Mouse (Mus musculus) forebrain, embryonic 10.5 days (tissue): Measurements from ENCODE around the gene Paqr6. TPM values are rescaled to one million over a fixed set of nuclear protein-coding genes. Genes with fewer than 3 reads are reported as not detected.
"Not testable (repeated sequence)": the region's sequence is repeated elsewhere in the genome, so short reads cannot be mapped to it uniquely, and the experiment has no call there.

ENCODE experiments used
- DNase-seq: peaks from one replicate; pipeline ENCODE4 v3.0.0-alpha.2; 2017; ENCODE audit warnings: low spot score; ENCODE audit errors: extremely low spot score
- H3K27ac ChIP-seq: fragments of 300-500 bp; sonication (generic); 2 replicates; pipeline ENCODE4 v1.5.1; 2016; ENCODE audit warnings: mild to moderate bottlenecking
- H3K27me3 ChIP-seq: fragments of 300-500 bp; sonication (generic); 2 replicates; pipeline ENCODE4 v1.6.1; 2016; ENCODE audit warnings: mild to moderate bottlenecking; ENCODE audit not compliant: poor library complexity, severe bottlenecking
- H3K36me3 ChIP-seq: fragments of 300-500 bp; sonication (generic); replicated peaks from 2 replicates; pipeline ENCODE4 v1.6.1; 2016; ENCODE audit warnings: mild to moderate bottlenecking, moderate library complexity
- H3K4me1 ChIP-seq: fragments of 300-500 bp; sonication (generic); 2 replicates; pipeline ENCODE4 v1.6.1; 2016
- H3K4me3 ChIP-seq: fragments of 300-500 bp; sonication (generic); 2 replicates; pipeline ENCODE4 v1.5.1; 2016; ENCODE audit warnings: mild to moderate bottlenecking, moderate library complexity
- H3K9me3 ChIP-seq: fragments of 300-500 bp; sonication (generic); 2 replicates; pipeline ENCODE4 v1.6.1; 2016; ENCODE audit warnings: mild to moderate bottlenecking, moderate library complexity
- whole genome bisulfite sequencing: fragments of 180-500 bp; shearing (Covaris S2); methylation state at CpG from one replicate; pipeline ENCODE4 v1.1.7; 2016; 5-methylcytosine and 5-hydroxymethylcytosine counted together
- polyA plus RNA-seq: library from polyadenylated mRNA; unstranded; fragments of >200 nt; fragmentation: Nextera tagmentation; extraction: Ambion mirVana; gene quantifications from 2 replicates; pipeline ENCODE4 v1.2.1, GENCODE M21; 2016

Paqr6 gene
- polyA plus RNA-seq, 1 experiment from 2014 or later, result 1.1 TPM

GRCm38 (mm10) chr3:88350732-88351131, 13.7 kb upstream of the Paqr6 start:
- Histone ChIP-seq H3K27me3 (no peaks in the 10 kb centered on the region), H3K27ac (no peak overlapping the region), H3K36me3 (peaks cover 100% of the 10 kb centered on the region), H3K4me1 (no peaks in the 10 kb centered on the region), H3K9me3 (no peaks in the 10 kb centered on the region), H3K4me3 (no peak overlapping the region)
- DNase-seq, result no peak
- 95% methylated on average over 13 of the region's 13 CpGs for WGBS

GRCm38 (mm10) chr3:88352907-88353306, 11.5 kb upstream of the Paqr6 start:
- Histone ChIP-seq H3K4me1 (no peaks in the 10 kb centered on the region), H3K9me3 (no peaks in the 10 kb centered on the region), H3K27ac (no peak overlapping the region), H3K27me3 (no peaks in the 10 kb centered on the region), H3K36me3 (peaks cover 100% of the 10 kb centered on the region), H3K4me3 (no peak overlapping the region)
- DNase-seq, result no peak
- 94% methylated on average over 9 of the region's 9 CpGs for WGBS

- Histone ChIP-seq H3K36me3 (peaks cover 100% of the 10 kb centered on the region), H3K27me3 (no peaks in the 10 kb centered on the region), H3K9me3 (no peaks in the 10 kb centered on the region), H3K27ac (no peak overlapping the region), H3K4me3 (no peak overlapping the region), H3K4me1 (no peaks in the 10 kb centered on the region)
- WGBS, result 93% methylated on average over 8 of the region's 8 CpGs
- no peak for DNase-seq
Measured at GRCm38 (mm10) chr3:88354396-88355165, 9.8 kb upstream of the Paqr6 start.

- DNase-seq, result no peak
- Histone ChIP-seq H3K27ac (peak overlapping the region; percentile 32; the same call in 1 of the 2 replicates), H3K36me3 (peaks cover 86% of the 10 kb centered on the region), H3K9me3 (no peaks in the 10 kb centered on the region), H3K4me3 (no peak overlapping the region), H3K4me1 (peaks cover 25% of the 10 kb centered on the region), H3K27me3 (peaks cover 10% of the 10 kb centered on the region)
- 82% methylated on average over 5 of the region's 5 CpGs for WGBS
Measured at GRCm38 (mm10) chr3:88359584-88359983, 4.8 kb upstream of the Paqr6 start.

GRCm38 (mm10) chr3:88359989-88360388, 4.4 kb upstream of the Paqr6 start:
- DNase-seq, result no peak
- Histone ChIP-seq H3K27ac (peak overlapping the region; percentile 32; the same call in 1 of the 2 replicates), H3K4me3 (no peak overlapping the region), H3K27me3 (peaks cover 14% of the 10 kb centered on the region), H3K36me3 (peaks cover 82% of the 10 kb centered on the region), H3K4me1 (peaks cover 29% of the 10 kb centered on the region), H3K9me3 (no peaks in the 10 kb centered on the region)
- WGBS, result 75% methylated on average over 3 of the region's 3 CpGs

- Histone ChIP-seq H3K4me3 (no peak overlapping the region), H3K27ac (no peak overlapping the region), H3K4me1 (peaks cover 35% of the 10 kb centered on the region), H3K9me3 (no peaks in the 10 kb centered on the region), H3K36me3 (peaks cover 71% of the 10 kb centered on the region), H3K27me3 (peaks cover 25% of the 10 kb centered on the region)
- DNase-seq, result no peak
- WGBS, result 90% methylated on average over 6 of the region's 6 CpGs
Measured at GRCm38 (mm10) chr3:88361096-88361495, 3.3 kb upstream of the Paqr6 start.

- peaks cover 64% of the 10 kb centered on the region for H3K36me3 ChIP-seq
- WGBS, result 95% methylated on average over 2 of the region's 2 CpGs
Measured at GRCm38 (mm10) chr3:88361612-88362313, 2.6 kb upstream of the Paqr6 start.

GRCm38 (mm10) chr3:88363700-88364099, 684 bp upstream of the Paqr6 start:
- no peaks in the 10 kb centered on the region for H3K9me3 ChIP-seq
- H3K36me3 ChIP-seq, result peaks cover 45% of the 10 kb centered on the region
- H3K4me3 ChIP-seq, result 0 out of 2 replicates have a peak overlapping the region, but pooled peaks have one; percentile 31
- 0 out of 2 replicates have a peak overlapping the region, but pooled peaks have one; percentile 11 for H3K27ac ChIP-seq
- 72% methylated on average over 4 of the region's 4 CpGs for WGBS
- H3K27me3 ChIP-seq, result peaks cover 41% of the 10 kb centered on the region
- no peak for DNase-seq
- peaks cover 44% of the 10 kb centered on the region for H3K4me1 ChIP-seq

More at GRCm38 (mm10) chr3:88361612-88362313, 2.6 kb upstream of the Paqr6 start:
- peaks cover 32% of the 10 kb centered on the region for H3K27me3 ChIP-seq
- H3K27ac ChIP-seq, result no peak overlapping the region
- no peaks in the 10 kb centered on the region for H3K9me3 ChIP-seq
- peaks cover 39% of the 10 kb centered on the region for H3K4me1 ChIP-seq
- H3K4me3 ChIP-seq, result no peak overlapping the region
- DNase-seq, result no peak

- peaks cover 13% of the 10 kb centered on the region for H3K9me3 ChIP-seq
- H3K27me3 ChIP-seq, result peaks cover 41% of the 10 kb centered on the region
- H3K4me1 ChIP-seq, result peaks cover 44% of the 10 kb centered on the region
- DNase-seq, result no peak
- H3K4me3 ChIP-seq, result no peak overlapping the region
- H3K27ac ChIP-seq, result no peak overlapping the region
- H3K36me3 ChIP-seq, result peaks cover 23% of the 10 kb centered on the region
- 40% methylated on average over 34 of the region's 34 CpGs for WGBS
Measured at GRCm38 (mm10) chr3:88365705-88366361, 1.4 kb downstream of the Paqr6 start.

GRCm38 (mm10) chr3:88366830-88367428, 2.5 kb downstream of the Paqr6 start:
- peak overlapping the region; percentile 48; the same call in 1 of the 2 replicates for H3K27ac ChIP-seq
- H3K4me3 ChIP-seq, result peak overlapping the region; percentile 40
- H3K27me3 ChIP-seq, result peaks cover 41% of the 10 kb centered on the region
- peaks cover 16% of the 10 kb centered on the region for H3K9me3 ChIP-seq
- not testable (repeated sequence) for DNase-seq
- peaks cover 33% of the 10 kb centered on the region for H3K4me1 ChIP-seq
- 6% methylated on average over 22 of the region's 22 CpGs for WGBS
- H3K36me3 ChIP-seq, result peaks cover 12% of the 10 kb centered on the region

GRCm38 (mm10) chr3:88367517-88367916, 3.1 kb downstream of the Paqr6 start:
- H3K27me3 ChIP-seq, result peaks cover 41% of the 10 kb centered on the region
- not testable (repeated sequence) for H3K4me3 ChIP-seq, H3K36me3 ChIP-seq, H3K27ac ChIP-seq, DNase-seq
- WGBS, result 55% methylated on average over 3 of the region's 7 CpGs
- peaks cover 33% of the 10 kb centered on the region for H3K4me1 ChIP-seq
- peaks cover 16% of the 10 kb centered on the region for H3K9me3 ChIP-seq

GRCm38 (mm10) chr3:88368511-88368910, 4.1 kb downstream of the Paqr6 start:
- Histone ChIP-seq H3K27me3 (peaks cover 41% of the 10 kb centered on the region), H3K9me3 (peaks cover 16% of the 10 kb centered on the region), H3K4me1 (peaks cover 29% of the 10 kb centered on the region)
- DNase-seq, H3K36me3 ChIP-seq, H3K27ac ChIP-seq, H3K4me3 ChIP-seq: not testable (repeated sequence)
- WGBS, result 98% methylated on average over 7 of the region's 7 CpGs
